In the genomic region with DNA sequence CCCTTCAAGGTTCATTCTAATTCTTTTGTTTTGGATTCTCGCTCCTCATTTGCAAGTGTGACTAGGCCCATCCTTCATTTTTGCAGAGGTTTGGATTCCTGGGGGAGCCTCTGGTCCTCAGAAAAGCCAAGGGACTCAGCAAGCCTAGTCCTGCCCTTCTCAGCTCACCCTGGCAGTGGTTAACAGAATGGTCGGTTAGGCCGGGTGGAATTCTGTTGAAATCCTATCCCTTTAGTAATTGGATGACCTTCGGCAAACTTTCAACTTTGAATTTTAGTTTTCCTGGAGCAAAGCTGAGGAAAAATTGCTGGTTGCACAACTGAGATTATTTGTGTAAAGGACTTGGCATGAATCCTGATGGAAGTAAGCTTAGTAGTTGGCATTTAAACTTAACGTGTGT, we compare ENCODE assay signal across 8 mouse cellular contexts. TPM values are rescaled to one million over a fixed set of nuclear protein-coding genes. Genes with fewer than 3 reads are reported as not detected.
DNase-seq lines count a peak whose midpoint lies in the region; ATAC-seq and TF ChIP-seq lines count a peak whose summit lies in the region.

No protein-coding gene starts in this region.

- intact Hi-C loops in heart, postnatal 25 days (cut with DNase I), result no loop called here

- H3K4me2 ChIP-seq in heart, postnatal 0 days (ENCODE audit: low read depth, low read length), result peak overlapping the region; percentile 71
- H3K4me2 ChIP-seq in stomach, postnatal 0 days (replicated peaks; ENCODE audit: low read depth), result peak overlapping the region; percentile 78

- peak overlapping the region; percentile 62 for H3K27ac ChIP-seq in brown adipose tissue, adult 24 weeks (replicated peaks; ENCODE audit: low read depth, low read length)
- H3K27ac ChIP-seq in heart, postnatal 0 days (ENCODE audit: low read depth), result peak overlapping the region; percentile 88
- peak overlapping the region; percentile 91 for H3K27ac ChIP-seq in stomach, postnatal 0 days (replicated peaks)

- ATAC-seq in heart, postnatal 0 days (ENCODE audit: insufficient read depth, low read depth), result peak; percentile 19; the same call in 1 of the 2 replicates
- peak; percentile 48; the same call in 1 of the 2 replicates for ATAC-seq in stomach, postnatal 0 days (ENCODE audit: low FRiP score, low TSS enrichment)
- ATAC-seq in megakaryocyte-erythroid progenitor cell, adult 5-6 weeks (replicated peaks; ENCODE audit: low FRiP score, low TSS enrichment, poor library complexity, severe bottlenecking), result no peak

- no peak for TF ChIP-seq EP300 in heart, postnatal 0 days (IDR thresholded peaks at IDR 0.05; ENCODE audit: low read depth)
- no peak for TF ChIP-seq EP300 in stomach, postnatal 0 days (optimal IDR thresholded peaks at IDR 0.05)

- peak overlapping the region; percentile 73 for H3K9ac ChIP-seq in heart, postnatal 0 days (replicated peaks; ENCODE audit: low read depth, low read length)
- peak overlapping the region; percentile 80 for H3K9ac ChIP-seq in stomach, postnatal 0 days (ENCODE audit: low read length)

- DNase-seq in heart, adult 11 months, result peak; percentile 95
- no peak for DNase-seq in heart, postnatal 25 days (ENCODE audit: low spot score)
- no peak for DNase-seq in heart, postnatal 0 days (ENCODE audit: low spot score)
- peak; percentile 25 to 64 for DNase-seq in lung, adult 18-20 months
- DNase-seq in stomach, postnatal 0 days (ENCODE audit: low spot score), result no peak
- DNase-seq in cerebellum, postnatal 36 days, result no peak

- 21% methylated on average over 5 of the region's 5 CpGs for WGBS in heart, postnatal 0 days
- 13% methylated on average over 5 of the region's 5 CpGs for WGBS in stomach, postnatal 0 days

- no peak for TF ChIP-seq CTCF in heart, postnatal 0 days (IDR thresholded peaks at IDR 0.05; ENCODE audit: low read depth)
- no peak for TF ChIP-seq CTCF in stomach, postnatal 0 days (IDR thresholded peaks at IDR 0.05; ENCODE audit: low read depth)

- H3K27me3 ChIP-seq in heart, postnatal 0 days (ENCODE audit: control insufficient read depth, insufficient read depth, low read length), result no peaks in the 10 kb centered on the region
- H3K27me3 ChIP-seq in stomach, postnatal 0 days (ENCODE audit: control insufficient read depth, insufficient read depth, low read length), result no peaks in the 10 kb centered on the region

- H3K4me3 ChIP-seq in brown adipose tissue, adult 24 weeks (ENCODE audit: insufficient read depth, low read depth, low read length), result peak overlapping the region; percentile 38
- H3K4me3 ChIP-seq in heart, postnatal 0 days (ENCODE audit: low read depth, low read length), result peak overlapping the region; percentile 71
- H3K4me3 ChIP-seq in stomach, postnatal 0 days (ENCODE audit: low read depth, low read length), result peak overlapping the region; percentile 71

- H3K36me3 ChIP-seq in heart, postnatal 0 days (replicated peaks; ENCODE audit: control insufficient read depth, insufficient read depth, low read length), result no peaks in the 10 kb centered on the region
- H3K36me3 ChIP-seq in stomach, postnatal 0 days (ENCODE audit: control insufficient read depth, insufficient read depth, low read length), result no peaks in the 10 kb centered on the region

- no peaks in the 10 kb centered on the region; the same call in 1 of the 2 replicates for H3K4me1 ChIP-seq in brown adipose tissue, adult 24 weeks (ENCODE audit: control insufficient read depth, insufficient read depth, insufficient read length, low read length)
- peaks cover 26% of the 10 kb centered on the region for H3K4me1 ChIP-seq in heart, postnatal 0 days (ENCODE audit: control insufficient read depth, insufficient read depth)
- peaks cover 4% of the 10 kb centered on the region; the same call in 1 of the 2 replicates for H3K4me1 ChIP-seq in stomach, postnatal 0 days (replicated peaks; ENCODE audit: control insufficient read depth, insufficient read depth)

- no peaks in the 10 kb centered on the region for H3K9me3 ChIP-seq in heart, postnatal 0 days (replicated peaks; ENCODE audit: control insufficient read depth, low read length)
- H3K9me3 ChIP-seq in stomach, postnatal 0 days (ENCODE audit: control insufficient read depth, low read length), result no peaks in the 10 kb centered on the region

RNA-seq across cellular contexts. Expression of gene Armh1, which starts 0.4 kb away (rescaled TPM):
- total RNA-seq in heart, postnatal 25 days (2021), result not detected
- not detected in 2 replicates for polyA plus RNA-seq in brown adipose tissue, adult 24 weeks (2012; ENCODE audit: insufficient read depth, insufficient read length, missing spikeins)
- total RNA-seq in heart, postnatal 0 days (2014; rRNA removed; ENCODE audit: low replicate concordance), result 0.27 and 1.4 TPM in 2 replicates
- polyA plus RNA-seq in heart, postnatal 0 days (2015; fragmentation: Nextera tagmentation; extraction: Ambion mirVana), result 0.18 and 0.25 TPM in 2 replicates
- polyA plus RNA-seq in stomach, postnatal 0 days (2015; fragmentation: Nextera tagmentation; extraction: Ambion mirVana), result 0.16 and 0.24 TPM in 2 replicates
- total RNA-seq in megakaryocyte-erythroid progenitor cell, adult 5-6 weeks (2014; fragmentation: Nextera tagmentation), result not detected in 2 replicates
- not detected in 2 replicates for total RNA-seq in megakaryocyte-erythroid progenitor cell, adult 5-6 weeks (2017)

RNA-seq across cellular contexts. Expression of gene Tmem53, which starts 0.6 kb away (rescaled TPM):
- total RNA-seq in heart, postnatal 25 days (2021), result 10 to 100 TPM; 23.8 to 30.3 TPM
- 26.6 and 35.1 TPM in 2 replicates for polyA plus RNA-seq in brown adipose tissue, adult 24 weeks (2012; ENCODE audit: insufficient read depth, insufficient read length, missing spikeins)
- 43.2 and 65.9 TPM in 2 replicates for total RNA-seq in heart, postnatal 0 days (2014; rRNA removed; ENCODE audit: low replicate concordance)
- 59.2 and 63.5 TPM in 2 replicates for polyA plus RNA-seq in heart, postnatal 0 days (2015; fragmentation: Nextera tagmentation; extraction: Ambion mirVana)
- polyA plus RNA-seq in stomach, postnatal 0 days (2015; fragmentation: Nextera tagmentation; extraction: Ambion mirVana), result 12.9 and 16.3 TPM in 2 replicates
- total RNA-seq in megakaryocyte-erythroid progenitor cell, adult 5-6 weeks (2014; fragmentation: Nextera tagmentation), result not detected in 2 replicates
- not detected in 2 replicates for total RNA-seq in megakaryocyte-erythroid progenitor cell, adult 5-6 weeks (2017)

Comparison
In these comparisons a context has a peak if more than half of its experiments do, and no peak if none do; other contexts are left out.
1. DNase-seq: peak in heart, adult 11 months (single experiment) and lung, adult 18-20 months (2 of 2); none in heart, postnatal 25 days (single experiment), heart, postnatal 0 days (single experiment), stomach, postnatal 0 days (single experiment) and cerebellum, postnatal 36 days (0 of 2).
2. RNA of gene Tmem53, which starts 0.6 kb away (total RNA-seq): 43.2 to 65.9 TPM in heart, postnatal 0 days and 23.8 to 30.3 TPM in heart, postnatal 25 days; not detected in megakaryocyte-erythroid progenitor cell, adult 5-6 weeks; every median in the first group is over 10 times any median in the second.
3. Peak in every context shown above with its lines, with median percentiles within 50 percentile points of each other: H3K27ac ChIP-seq and H3K4me3 ChIP-seq.